Mouse (Mus musculus): Measurements from ENCODE around the gene Cd300lg. TPM values are rescaled to one million over a fixed set of nuclear protein-coding genes. Genes with fewer than 3 reads are reported as not detected.

The Cd300lg gene
- polyA plus RNA-seq, 1 experiment from 2014 or later: 0.59 TPM

GRCm38 (mm10) chr11:102026694-102027360 lies 14.5 kb upstream of the Cd300lg start:
- WGBS: 1% methylated on average over 45 of the region's 73 CpGs
- peak overlapping the region; percentile 99 for H3K4me2 ChIP-seq
- H3K9ac ChIP-seq: peak overlapping the region; percentile 57
- ATAC-seq (ENCODE audit: borderline replicate concordance, extremely low read depth, low FRiP score, low TSS enrichment): peak; percentile 89
- peaks cover 13% of the 10 kb centered on the region; the same call in 1 of the 2 replicates for H3K4me1 ChIP-seq
- H3K4me3 ChIP-seq: peak overlapping the region; percentile 66
- H3K27me3 ChIP-seq: peaks cover 13% of the 10 kb centered on the region; the same call in 1 of the 2 replicates
- H3K27ac ChIP-seq: peak overlapping the region; percentile 1; the same call in 1 of the 2 replicates
- no peaks in the 10 kb centered on the region for H3K9me3 ChIP-seq
- H3K36me3 ChIP-seq: no peaks in the 10 kb centered on the region

DNA sequence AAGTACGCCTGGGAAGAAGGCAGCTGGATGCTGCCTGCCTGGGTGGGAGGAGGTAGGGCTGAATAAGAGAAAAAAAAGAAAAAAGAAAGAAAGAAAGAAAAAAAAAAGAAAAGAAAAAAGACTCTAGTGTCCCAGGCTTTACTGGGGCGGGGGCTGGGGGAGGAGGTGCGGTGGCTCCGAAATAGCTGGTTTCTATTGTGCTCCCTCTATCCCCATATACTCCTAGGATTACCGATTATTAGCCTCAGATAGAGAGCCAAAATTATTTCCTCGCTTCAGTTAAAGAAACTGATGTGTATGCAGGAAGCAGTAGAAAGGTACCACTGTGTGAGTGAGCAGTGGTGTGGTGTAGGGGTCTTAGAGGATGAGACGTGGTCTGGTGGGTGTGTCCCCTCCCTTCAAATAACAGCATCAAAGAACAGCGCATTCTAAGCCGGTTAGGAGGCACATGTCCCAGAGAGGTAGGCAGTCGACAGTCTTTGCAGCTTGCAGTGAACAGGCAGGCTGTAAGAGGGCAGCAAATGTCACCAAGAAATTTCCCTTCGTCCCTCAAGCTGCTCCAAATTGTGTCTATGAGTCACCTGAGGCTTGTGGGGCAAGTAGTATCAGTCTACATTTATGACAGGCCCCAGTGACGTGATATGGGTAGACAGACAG lies 13.8 kb upstream of the Cd300lg start:
- WGBS: 6% methylated on average over 12 of the region's 12 CpGs
- 0 out of 2 replicates have a peak, but pooled peaks have one; percentile 1 for ATAC-seq (ENCODE audit: borderline replicate concordance, extremely low read depth, low FRiP score, low TSS enrichment)
- Histone ChIP-seq H3K27ac (0 out of 2 replicates have a peak overlapping the region, but pooled peaks have one; percentile 1), H3K4me1 (peaks cover 13% of the 10 kb centered on the region; the same call in 1 of the 2 replicates), H3K9ac (peak overlapping the region; percentile 57; the same call in 1 of the 2 replicates), H3K36me3 (no peaks in the 10 kb centered on the region), H3K9me3 (no peaks in the 10 kb centered on the region), H3K4me2 (peak overlapping the region; percentile 99), H3K27me3 (peaks cover 13% of the 10 kb centered on the region; the same call in 1 of the 2 replicates), H3K4me3 (peak overlapping the region; percentile 66)

DNA sequence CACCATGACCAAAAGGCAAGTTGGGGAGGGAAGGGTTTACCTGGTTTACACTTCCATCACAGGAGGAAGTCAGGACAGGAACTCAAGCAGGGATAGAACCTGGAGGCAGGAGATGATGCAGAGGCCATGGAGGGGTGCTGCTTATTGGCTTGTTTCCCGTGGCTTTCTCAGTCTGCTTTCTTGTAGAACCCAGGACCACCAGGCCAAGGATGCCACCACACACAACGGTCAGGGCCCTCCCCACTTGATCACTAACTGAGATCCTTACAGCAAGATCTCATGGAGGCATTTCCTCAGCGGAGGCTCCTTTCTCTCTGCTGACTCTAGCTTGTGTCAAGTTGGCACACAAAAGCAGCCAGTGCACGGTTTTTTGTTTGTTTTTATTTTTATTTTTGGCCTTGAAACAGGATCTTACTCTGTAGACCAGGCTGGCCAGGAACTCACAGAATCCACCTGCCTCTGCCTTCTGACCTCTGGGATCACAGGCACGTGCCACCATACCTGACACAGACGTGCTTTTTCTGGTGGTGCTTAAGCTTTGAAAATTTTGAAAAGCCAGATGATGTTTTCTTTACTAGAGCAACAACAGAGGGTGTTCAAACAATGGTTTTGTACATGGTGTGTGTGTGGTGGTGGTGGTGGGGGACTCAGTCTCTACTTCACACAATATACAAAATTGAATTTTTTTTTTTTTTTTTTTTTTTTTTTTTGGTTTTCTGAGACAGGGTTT lies 13.1 kb upstream of the Cd300lg start, which contains the start of gene Mpp3:
Gene Mpp3 (minus strand): TSS at position 375 of the 730 bp plus-strand sequence.
- Histone ChIP-seq H3K4me1 (peaks cover 13% of the 10 kb centered on the region; the same call in 1 of the 2 replicates), H3K9ac (no peak within 1 kb of the TSS; the same call in 1 of the 2 replicates), H3K4me2 (peak within 1 kb of the TSS; percentile 99), H3K9me3 (no peaks in the 10 kb centered on the region), H3K4me3 (peak within 1 kb of the TSS; percentile 66), H3K27ac (0 out of 2 replicates have a peak within 1 kb of the TSS, but pooled peaks have one; percentile 1), H3K27me3 (peaks cover 13% of the 10 kb centered on the region; the same call in 1 of the 2 replicates), H3K36me3 (no peaks in the 10 kb centered on the region)
- ATAC-seq (ENCODE audit: borderline replicate concordance, extremely low read depth, low FRiP score, low TSS enrichment): no peak
- WGBS: 63% methylated on average over 6 of the region's 6 CpGs

- peaks cover 13% of the 10 kb centered on the region; the same call in 1 of the 2 replicates for H3K4me1 ChIP-seq
- H3K27ac ChIP-seq: no peak overlapping the region
- 73% methylated on average over 4 of the region's 4 CpGs for WGBS
- no peak overlapping the region for H3K4me3 ChIP-seq
- H3K36me3 ChIP-seq: no peaks in the 10 kb centered on the region
- no peak overlapping the region for H3K4me2 ChIP-seq
- no peak overlapping the region for H3K9ac ChIP-seq
- peaks cover 13% of the 10 kb centered on the region; the same call in 1 of the 2 replicates for H3K27me3 ChIP-seq
- no peak for ATAC-seq (ENCODE audit: borderline replicate concordance, extremely low read depth, low FRiP score, low TSS enrichment)
- H3K9me3 ChIP-seq: no peaks in the 10 kb centered on the region
Observed at GRCm38 (mm10) chr11:102029304-102029703, 12.0 kb upstream of the Cd300lg start.

DNA sequence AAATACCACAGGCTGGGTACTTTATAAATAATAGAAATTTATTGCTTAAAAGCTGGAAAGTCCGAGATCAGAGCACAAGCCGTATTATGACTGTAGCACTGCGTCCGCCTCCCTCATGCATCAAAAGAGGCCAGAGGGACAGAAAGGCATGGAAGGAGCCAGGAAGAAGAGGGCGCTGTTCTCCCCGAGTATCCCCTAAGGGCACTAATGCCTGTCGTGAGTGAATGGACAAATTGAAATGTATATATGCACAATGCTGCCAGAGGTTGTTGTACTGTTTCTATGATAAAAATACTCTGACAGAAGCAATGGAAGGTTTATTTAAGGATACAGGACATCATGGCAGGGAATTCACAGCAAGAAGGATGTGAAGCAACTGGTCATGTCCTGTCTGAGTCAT lies 11.3 kb upstream of the Cd300lg start:
- no peak for ATAC-seq (ENCODE audit: borderline replicate concordance, extremely low read depth, low FRiP score, low TSS enrichment)
- Histone ChIP-seq H3K4me1 (peaks cover 13% of the 10 kb centered on the region; the same call in 1 of the 2 replicates), H3K4me2 (no peak overlapping the region), H3K36me3 (no peaks in the 10 kb centered on the region), H3K9me3 (no peaks in the 10 kb centered on the region), H3K27me3 (peaks cover 11% of the 10 kb centered on the region; the same call in 1 of the 2 replicates), H3K9ac (no peak overlapping the region), H3K27ac (no peak overlapping the region), H3K4me3 (no peak overlapping the region)
- WGBS: 26% methylated on average over 7 of the region's 7 CpGs

GRCm38 (mm10) chr11:102031149-102031548 lies 10.2 kb upstream of the Cd300lg start:
- Histone ChIP-seq H3K9me3 (no peaks in the 10 kb centered on the region), H3K4me3 (no peak overlapping the region), H3K9ac (no peak overlapping the region), H3K27ac (no peak overlapping the region), H3K36me3 (no peaks in the 10 kb centered on the region), H3K27me3 (no peaks in the 10 kb centered on the region), H3K4me1 (peaks cover 10% of the 10 kb centered on the region; the same call in 1 of the 2 replicates), H3K4me2 (no peak overlapping the region)
- ATAC-seq (ENCODE audit: borderline replicate concordance, extremely low read depth, low FRiP score, low TSS enrichment): no peak
- WGBS: 67% methylated on average over 7 of the region's 7 CpGs

DNA sequence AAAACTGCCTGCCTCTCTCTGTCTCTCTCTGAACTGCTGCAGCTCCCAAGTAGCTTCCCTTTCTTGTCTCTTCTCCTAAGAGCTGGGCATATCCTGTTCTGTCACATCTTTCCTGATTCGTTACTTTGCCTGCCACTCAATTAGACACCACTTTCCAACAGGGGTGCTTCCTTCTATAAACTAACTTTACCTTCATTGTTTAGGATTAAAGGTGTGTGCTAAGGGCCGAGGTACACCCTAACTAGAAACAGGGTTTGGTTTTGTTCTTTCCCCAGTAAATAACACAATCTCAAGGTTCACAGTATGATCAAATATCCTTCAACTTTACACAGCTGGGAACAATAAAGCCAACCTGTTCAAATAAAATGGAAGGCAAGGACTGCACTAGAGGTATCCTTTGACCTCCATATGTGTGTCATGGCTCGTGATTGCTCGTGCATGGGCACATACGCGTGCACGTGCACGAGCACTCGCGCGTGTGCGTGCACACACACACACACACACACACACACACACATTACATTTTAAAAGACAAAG lies 8.2 kb upstream of the Cd300lg start:
- no peak overlapping the region for H3K9ac ChIP-seq
- 82% methylated on average over 12 of the region's 12 CpGs for WGBS
- H3K27ac ChIP-seq: no peak overlapping the region
- H3K4me1 ChIP-seq: no peaks in the 10 kb centered on the region
- H3K9me3 ChIP-seq: no peaks in the 10 kb centered on the region
- H3K4me3 ChIP-seq: no peak overlapping the region
- 0 out of 2 replicates have a peak, but pooled peaks cover 3% of the 10 kb centered on the region for H3K27me3 ChIP-seq
- ATAC-seq (ENCODE audit: borderline replicate concordance, extremely low read depth, low FRiP score, low TSS enrichment): no peak
- no peak overlapping the region for H3K4me2 ChIP-seq
- no peaks in the 10 kb centered on the region for H3K36me3 ChIP-seq

- ATAC-seq (ENCODE audit: borderline replicate concordance, extremely low read depth, low FRiP score, low TSS enrichment): no peak
- WGBS: 64% methylated on average over 8 of the region's 8 CpGs
- 0 out of 2 replicates have a peak, but pooled peaks cover 6% of the 10 kb centered on the region for H3K27me3 ChIP-seq
- H3K36me3 ChIP-seq: no peaks in the 10 kb centered on the region
- no peak overlapping the region for H3K4me2 ChIP-seq
- H3K4me1 ChIP-seq: peaks cover 6% of the 10 kb centered on the region; the same call in 1 of the 2 replicates
- H3K9ac ChIP-seq: no peak overlapping the region
- no peak overlapping the region for H3K27ac ChIP-seq
- H3K9me3 ChIP-seq: no peaks in the 10 kb centered on the region
- H3K4me3 ChIP-seq: no peak overlapping the region
Observed at GRCm38 (mm10) chr11:102034887-102035286, 6.4 kb upstream of the Cd300lg start.

- Histone ChIP-seq H3K9me3 (no peaks in the 10 kb centered on the region), H3K36me3 (no peaks in the 10 kb centered on the region), H3K27me3 (0 out of 2 replicates have a peak, but pooled peaks cover 6% of the 10 kb centered on the region), H3K4me2 (no peak overlapping the region), H3K27ac (no peak overlapping the region), H3K4me1 (peaks cover 6% of the 10 kb centered on the region; the same call in 1 of the 2 replicates), H3K9ac (no peak overlapping the region), H3K4me3 (no peak overlapping the region)
- ATAC-seq (ENCODE audit: borderline replicate concordance, extremely low read depth, low FRiP score, low TSS enrichment): no peak
- WGBS: 62% methylated on average over 5 of the region's 5 CpGs
Observed at GRCm38 (mm10) chr11:102035456-102035960, 5.8 kb upstream of the Cd300lg start.

DNA sequence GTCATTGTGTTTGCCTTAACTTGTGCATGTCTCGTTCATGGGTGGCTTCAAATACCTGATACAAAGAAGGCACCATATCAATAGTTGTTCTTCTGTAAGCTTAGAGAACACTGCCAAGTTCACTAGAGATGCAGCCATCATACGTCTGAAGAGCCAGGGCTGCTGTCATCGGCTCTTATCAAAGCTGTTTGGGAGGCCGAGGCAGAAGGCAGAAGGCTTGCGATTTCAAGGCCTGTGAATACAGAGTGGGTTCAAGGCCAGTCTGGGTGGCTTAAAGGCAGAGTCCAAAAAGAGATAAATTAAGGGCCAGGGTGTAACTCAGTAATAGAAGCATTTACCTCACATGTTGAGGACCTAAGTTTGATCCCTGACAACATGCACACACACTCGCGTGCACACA lies 5.0 kb upstream of the Cd300lg start:
- Histone ChIP-seq H3K27me3 (0 out of 2 replicates have a peak, but pooled peaks cover 6% of the 10 kb centered on the region), H3K9me3 (no peaks in the 10 kb centered on the region), H3K4me3 (no peak overlapping the region), H3K4me2 (no peak overlapping the region), H3K27ac (no peak overlapping the region), H3K4me1 (peaks cover 6% of the 10 kb centered on the region; the same call in 1 of the 2 replicates), H3K9ac (no peak overlapping the region), H3K36me3 (no peaks in the 10 kb centered on the region)
- ATAC-seq (ENCODE audit: borderline replicate concordance, extremely low read depth, low FRiP score, low TSS enrichment): no peak
- 66% methylated on average over 7 of the region's 7 CpGs for WGBS

- H3K4me1 ChIP-seq: peaks cover 6% of the 10 kb centered on the region; the same call in 1 of the 2 replicates
- no peaks in the 10 kb centered on the region for H3K9me3 ChIP-seq
- H3K4me2 ChIP-seq: no peak overlapping the region
- 72% methylated on average over 6 of the region's 6 CpGs for WGBS
- H3K9ac ChIP-seq: no peak overlapping the region
- H3K27me3 ChIP-seq: 0 out of 2 replicates have a peak, but pooled peaks cover 6% of the 10 kb centered on the region
- ATAC-seq (ENCODE audit: borderline replicate concordance, extremely low read depth, low FRiP score, low TSS enrichment): no peak
- no peak overlapping the region for H3K4me3 ChIP-seq
- no peaks in the 10 kb centered on the region for H3K36me3 ChIP-seq
- no peak overlapping the region for H3K27ac ChIP-seq
Observed at GRCm38 (mm10) chr11:102037789-102038188, 3.5 kb upstream of the Cd300lg start.

All from lung, embryonic 15.5 days (tissue).